Mouse (Mus musculus): ENCODE measurements around the gene Gm10309.

DNA sequence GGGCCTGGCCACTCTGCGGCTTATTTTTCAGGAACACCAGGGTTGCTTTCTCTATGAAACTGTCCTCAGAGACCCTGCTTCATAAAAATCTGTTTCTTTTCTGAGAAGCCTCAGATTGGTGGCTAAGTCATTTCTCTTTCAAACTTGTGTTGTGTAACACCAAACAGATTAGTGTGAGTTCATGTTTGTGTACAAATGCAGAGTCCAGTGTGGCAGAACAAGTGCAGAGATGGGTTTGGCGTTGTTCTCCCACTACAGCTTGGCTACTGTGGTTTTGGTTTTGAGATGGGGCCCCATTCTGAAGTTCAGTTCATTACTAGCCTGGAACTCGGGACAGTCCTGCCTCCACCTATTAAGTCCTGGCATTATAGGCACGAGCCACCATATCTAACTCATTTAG lies 7.7 kb downstream of the Gm10309 start:
- TF ChIP-seq POLR2A (IDR thresholded peaks at IDR 0.05; ENCODE audit: extremely low read depth, insufficient read depth, low read length) = no peak
- TF ChIP-seq CTCF (IDR thresholded peaks at IDR 0.05; ENCODE audit: low read depth, low read length) = no peak

All from liver, adult 2 months (tissue).